8 mouse cellular contexts compared by ENCODE assay signal in the genomic region with DNA sequence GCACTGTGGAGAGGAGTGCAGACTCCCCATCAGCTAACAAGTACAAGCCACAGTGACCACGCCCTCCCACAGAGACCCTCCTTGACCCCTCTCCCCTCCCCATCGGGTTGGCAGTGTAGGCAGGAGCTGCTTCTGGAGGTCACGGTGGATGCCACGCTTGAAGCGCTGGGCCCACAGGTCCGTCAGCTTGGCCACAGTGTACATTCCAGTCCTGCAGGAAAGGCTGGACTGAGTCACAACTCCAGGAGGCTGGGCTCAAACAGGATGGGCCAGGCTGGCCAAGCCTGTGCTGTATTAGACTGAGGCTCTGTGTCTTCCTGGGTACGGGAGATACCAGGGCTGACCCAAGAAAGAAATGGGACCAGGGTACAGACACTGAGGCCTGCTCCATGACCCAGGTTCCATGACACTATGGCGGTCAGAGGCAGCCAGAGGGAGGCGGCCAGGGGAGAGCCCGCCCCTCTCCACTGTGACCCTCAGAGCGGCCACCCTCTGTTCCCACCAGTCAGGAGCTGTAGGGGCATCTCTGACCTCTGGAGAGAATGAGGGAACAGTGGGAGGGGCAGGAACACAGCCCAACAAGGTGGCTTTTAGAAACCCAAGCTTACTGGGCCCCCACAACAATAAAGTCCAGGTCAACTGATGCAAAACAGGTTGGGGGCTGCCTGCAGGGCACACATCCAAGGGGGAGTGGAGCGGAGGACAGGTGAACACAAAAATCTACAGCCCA. TPM values are rescaled to one million over a fixed set of nuclear protein-coding genes. Genes with fewer than 3 reads are reported as not detected.
DNase-seq lines count a peak whose midpoint lies in the region; ATAC-seq and TF ChIP-seq lines count a peak whose summit lies in the region.

No protein-coding gene starts in this region.

- H3K9me3 ChIP-seq in embryonic facial prominence, embryonic 14.5 days (ENCODE audit: control insufficient read depth, low read length) = no peaks in the 10 kb centered on the region
- no peaks in the 10 kb centered on the region for H3K9me3 ChIP-seq in hindbrain, embryonic 15.5 days
- no peaks in the 10 kb centered on the region for H3K9me3 ChIP-seq in neural tube, embryonic 12.5 days

- H3K27me3 ChIP-seq in embryonic facial prominence, embryonic 14.5 days (replicated peaks; ENCODE audit: control insufficient read depth, insufficient read depth, low read length) = no peaks in the 10 kb centered on the region
- peaks cover 8% of the 10 kb centered on the region; the same call in 1 of the 2 replicates for H3K27me3 ChIP-seq in hindbrain, embryonic 15.5 days
- H3K27me3 ChIP-seq in neural tube, embryonic 12.5 days (replicated peaks) = peaks cover 20% of the 10 kb centered on the region

- peak overlapping the region; percentile 93 for H3K4me2 ChIP-seq in embryonic facial prominence, embryonic 14.5 days (ENCODE audit: low read depth, low read length)
- H3K4me2 ChIP-seq in hindbrain, embryonic 15.5 days = peak overlapping the region; percentile 87
- peak overlapping the region; percentile 63 for H3K4me2 ChIP-seq in neural tube, embryonic 12.5 days (replicated peaks)

- H3K4me3 ChIP-seq in left cerebral cortex, adult 2 months = peak overlapping the region; percentile 76
- peak overlapping the region; percentile 69 for H3K4me3 ChIP-seq in embryonic facial prominence, embryonic 14.5 days (ENCODE audit: low read depth, low read length)
- H3K4me3 ChIP-seq in hindbrain, embryonic 15.5 days = peak overlapping the region; percentile 64
- H3K4me3 ChIP-seq in neural tube, embryonic 12.5 days = peak overlapping the region; percentile 43

- H3K9ac ChIP-seq in embryonic facial prominence, embryonic 14.5 days (ENCODE audit: low read depth, low read length) = peak overlapping the region; percentile 73; the same call in 1 of the 2 replicates
- H3K9ac ChIP-seq in hindbrain, embryonic 15.5 days = peak overlapping the region; percentile 61; the same call in 1 of the 2 replicates
- peak overlapping the region; percentile 26 for H3K9ac ChIP-seq in neural tube, embryonic 12.5 days

- H3K27ac ChIP-seq in left cerebral cortex, adult 2 months = 0 out of 2 replicates have a peak overlapping the region, but pooled peaks have one; percentile 15
- H3K27ac ChIP-seq in embryonic facial prominence, embryonic 14.5 days (replicated peaks; ENCODE audit: low read depth, low read length) = no peak overlapping the region
- no peak overlapping the region for H3K27ac ChIP-seq in hindbrain, embryonic 15.5 days (replicated peaks)
- no peak overlapping the region for H3K27ac ChIP-seq in neural tube, embryonic 12.5 days

- no peak for TF ChIP-seq CTCF in left cerebral cortex, adult 2 months (IDR thresholded peaks at IDR 0.05)

- H3K4me1 ChIP-seq in embryonic facial prominence, embryonic 14.5 days (ENCODE audit: control insufficient read depth, insufficient read depth, low read length) = peaks cover 30% of the 10 kb centered on the region
- peaks cover 62% of the 10 kb centered on the region for H3K4me1 ChIP-seq in hindbrain, embryonic 15.5 days (replicated peaks)
- peaks cover 45% of the 10 kb centered on the region for H3K4me1 ChIP-seq in neural tube, embryonic 12.5 days

- no peak for DNase-seq in left cerebral cortex, adult 2 months (ENCODE audit: extremely low spot score in 1 of 2, low spot score in 2 of 2)
- no peak for DNase-seq in left cerebral cortex, adult 18-20 months (ENCODE audit: low spot score in 2 of 2)
- DNase-seq in embryonic facial prominence, embryonic 14.5 days (ENCODE audit: low spot score) = no peak
- no peak for DNase-seq in cerebellum, postnatal 25 days
- no peak for DNase-seq in adrenal gland, postnatal 10 days
- no peak for DNase-seq in testis, postnatal 14 days (ENCODE audit: low spot score)

- 56% methylated on average over 12 of the region's 12 CpGs for WGBS in embryonic facial prominence, embryonic 14.5 days
- 57% methylated on average over 12 of the region's 12 CpGs for WGBS in hindbrain, embryonic 15.5 days
- WGBS in neural tube, embryonic 12.5 days = 66% methylated on average over 12 of the region's 12 CpGs

- no peaks in the 10 kb centered on the region for H3K36me3 ChIP-seq in embryonic facial prominence, embryonic 14.5 days (ENCODE audit: control insufficient read depth, insufficient read depth, low read length)
- no peaks in the 10 kb centered on the region for H3K36me3 ChIP-seq in hindbrain, embryonic 15.5 days
- no peaks in the 10 kb centered on the region for H3K36me3 ChIP-seq in neural tube, embryonic 12.5 days

- intact Hi-C loops in left cerebral cortex, adult 2 months (cut with DNase I) = no loop called here

- ATAC-seq in embryonic facial prominence, embryonic 14.5 days (ENCODE audit: low read depth) = no peak
- no peak for ATAC-seq in hindbrain, embryonic 15.5 days (ENCODE audit: low FRiP score, low read depth)
- no peak for ATAC-seq in neural tube, embryonic 12.5 days (ENCODE audit: low FRiP score, low read depth)

RNA-seq across cellular contexts. Expression of a gene that starts 1.6 kb away (rescaled TPM):
- 10 to 100 TPM; 15.2 to 16.2 TPM for total RNA-seq in left cerebral cortex, adult 2 months (2021)
- 10 to 100 TPM; 13.0 to 13.6 TPM for total RNA-seq in left cerebral cortex, adult 18-20 months (2021)
- polyA plus RNA-seq in embryonic facial prominence, embryonic 14.5 days (2014; fragmentation: Nextera tagmentation; extraction: Ambion mirVana) = 43.5 and 45.2 TPM in 2 replicates
- polyA plus RNA-seq in hindbrain, embryonic 15.5 days (2015; fragmentation: Nextera tagmentation; extraction: Ambion mirVana) = 20.1 and 20.3 TPM in 2 replicates
- 29.7 and 31.9 TPM in 2 replicates for polyA plus RNA-seq in neural tube, embryonic 12.5 days (2016; fragmentation: Nextera tagmentation; extraction: Ambion mirVana)
- total RNA-seq in adrenal gland, postnatal 10 days (2021) = 10 to 100 TPM; 11.2 to 15.6 TPM

RNA-seq across cellular contexts. Expression of a gene that starts 10.5 kb away (rescaled TPM):
- 1 to 10 TPM; 2.8 to 3.8 TPM for total RNA-seq in left cerebral cortex, adult 2 months (2021)
- 1 to 10 TPM; 2.8 to 4.0 TPM for total RNA-seq in left cerebral cortex, adult 18-20 months (2021)
- 1.3 and 1.8 TPM in 2 replicates for polyA plus RNA-seq in embryonic facial prominence, embryonic 14.5 days (2014; fragmentation: Nextera tagmentation; extraction: Ambion mirVana)
- polyA plus RNA-seq in hindbrain, embryonic 15.5 days (2015; fragmentation: Nextera tagmentation; extraction: Ambion mirVana) = 1.3 and 1.4 TPM in 2 replicates
- 0.79 and 1.8 TPM in 2 replicates for polyA plus RNA-seq in neural tube, embryonic 12.5 days (2016; fragmentation: Nextera tagmentation; extraction: Ambion mirVana)
- 1 to 10 TPM in 1 of 2 experiments, under 1 TPM in 1; 0.84 to 1.6 TPM for total RNA-seq in adrenal gland, postnatal 10 days (2021)

RNA-seq across cellular contexts. Expression of a gene that starts 39.2 kb away (rescaled TPM):
- total RNA-seq in left cerebral cortex, adult 2 months (2021) = 1 to 10 TPM; 8.3 to 8.9 TPM
- 1 to 10 TPM; 6.7 to 9.0 TPM for total RNA-seq in left cerebral cortex, adult 18-20 months (2021)
- 15.0 and 19.7 TPM in 2 replicates for polyA plus RNA-seq in embryonic facial prominence, embryonic 14.5 days (2014; fragmentation: Nextera tagmentation; extraction: Ambion mirVana)
- polyA plus RNA-seq in hindbrain, embryonic 15.5 days (2015; fragmentation: Nextera tagmentation; extraction: Ambion mirVana) = 3.3 and 3.6 TPM in 2 replicates
- 9.8 and 13.0 TPM in 2 replicates for polyA plus RNA-seq in neural tube, embryonic 12.5 days (2016; fragmentation: Nextera tagmentation; extraction: Ambion mirVana)
- total RNA-seq in adrenal gland, postnatal 10 days (2021) = 1 to 10 TPM; 4.8 to 5.1 TPM
